Mouse (Mus musculus) B cell, adult 2 months (primary cell): ENCODE data around the gene C530008M17Rik.

Experiments
- DNase-seq, 2 experiments: peaks; one replicate each; pipeline ENCODE4 v3.0.0; 2022

C530008M17Rik gene

GRCm38 (mm10) chr5:76779094-76779615 is 122.8 kb downstream of the C530008M17Rik start:
- DNase-seq = peak; percentile 13 to 31

GRCm38 (mm10) chr5:76781943-76782342 is 125.6 kb downstream of the C530008M17Rik start:
- no peak for DNase-seq

- no peak for DNase-seq
Observed at GRCm38 (mm10) chr5:76782414-76783103, 126.2 kb downstream of the C530008M17Rik start.

- no peak for DNase-seq
Observed at GRCm38 (mm10) chr5:76783104-76783441, 126.8 kb downstream of the C530008M17Rik start.

GRCm38 (mm10) chr5:76784151-76784723 is 127.9 kb downstream of the C530008M17Rik start:
- no peak for DNase-seq

GRCm38 (mm10) chr5:76785013-76785412 is 128.7 kb downstream of the C530008M17Rik start:
- DNase-seq = no peak

GRCm38 (mm10) chr5:76789881-76790280 is 133.6 kb downstream of the C530008M17Rik start:
- DNase-seq = no peak

- no peak for DNase-seq
Observed at GRCm38 (mm10) chr5:76791280-76791679, 135.0 kb downstream of the C530008M17Rik start.

- DNase-seq = no peak
Observed at GRCm38 (mm10) chr5:76792720-76793119, 136.4 kb downstream of the C530008M17Rik start.

GRCm38 (mm10) chr5:76798043-76798442 is 141.7 kb downstream of the C530008M17Rik start:
- DNase-seq = no peak

- DNase-seq = no peak
Observed at GRCm38 (mm10) chr5:76799471-76799870, 143.2 kb downstream of the C530008M17Rik start.

- no peak for DNase-seq
Observed at GRCm38 (mm10) chr5:76809031-76809430, 152.7 kb downstream of the C530008M17Rik start.

- DNase-seq = no peak
Observed at GRCm38 (mm10) chr5:76815035-76815434, 158.7 kb downstream of the C530008M17Rik start.

- no peak for DNase-seq
Observed at GRCm38 (mm10) chr5:76815786-76816455, 159.6 kb downstream of the C530008M17Rik start.

- no peak for DNase-seq
Observed at GRCm38 (mm10) chr5:76816748-76817147, 160.4 kb downstream of the C530008M17Rik start.

- no peak for DNase-seq
Observed at GRCm38 (mm10) chr5:76817678-76818077, 161.4 kb downstream of the C530008M17Rik start.

GRCm38 (mm10) chr5:76818807-76819206 is 162.5 kb downstream of the C530008M17Rik start:
- DNase-seq = no peak

- no peak for DNase-seq
Observed at GRCm38 (mm10) chr5:76822097-76822496, 165.8 kb downstream of the C530008M17Rik start.

GRCm38 (mm10) chr5:76828527-76829240 is 172.4 kb downstream of the C530008M17Rik start:
- no peak for DNase-seq

- no peak for DNase-seq
Observed at GRCm38 (mm10) chr5:76832529-76833210, 176.4 kb downstream of the C530008M17Rik start.

- no peak for DNase-seq
Observed at GRCm38 (mm10) chr5:76837018-76837417, 180.7 kb downstream of the C530008M17Rik start.

- no peak for DNase-seq
Observed at GRCm38 (mm10) chr5:76839786-76840185, 183.5 kb downstream of the C530008M17Rik start.

- DNase-seq = no peak
Observed at GRCm38 (mm10) chr5:76841859-76842258, 185.5 kb downstream of the C530008M17Rik start.
